Mouse (Mus musculus) embryo, embryonic 9.5 days (tissue): ENCODE measurements at regions not wholly inside any gene's neighbourhood (a gene's known extent, or its start where the extent isn't known, plus 50 kb on each side); places are given as distances from the start of the nearest gene placed in this dataset.

ENCODE experiments used
- DNase-seq: peaks from one replicate; pipeline ENCODE4 v3.0.0-alpha.2; 2017; ENCODE audit errors: extremely low spot score

DNA sequence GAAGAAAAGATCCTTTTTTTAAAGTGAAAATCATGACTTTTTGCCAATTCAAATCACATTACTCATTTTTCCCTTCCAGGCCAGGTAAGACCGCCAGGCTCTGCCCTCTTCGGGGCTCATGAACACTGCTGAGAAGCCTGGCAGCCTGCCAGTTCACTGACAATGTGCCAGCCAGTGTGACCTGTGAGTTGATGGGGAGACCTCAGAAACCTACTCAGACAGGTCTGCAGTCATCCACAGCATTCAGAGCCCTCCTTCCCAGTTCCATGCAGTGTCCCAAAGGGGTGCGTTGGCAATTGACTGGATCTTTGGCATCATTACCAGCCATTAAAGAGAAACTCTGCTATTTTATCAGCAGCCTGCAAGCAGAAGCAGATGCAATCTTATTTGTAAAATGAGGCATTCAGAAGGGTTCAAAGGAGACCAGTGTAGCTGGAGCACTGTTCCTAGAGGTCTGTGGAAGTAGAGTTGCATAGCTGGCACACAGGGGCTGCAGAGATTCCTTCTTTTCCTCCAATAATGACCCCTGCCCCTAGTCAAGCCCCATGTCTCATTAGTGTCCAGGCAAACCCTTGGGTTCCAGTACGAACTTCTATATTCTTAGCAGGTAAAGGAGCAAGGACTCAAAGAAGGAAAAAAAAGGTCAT lies 384.4 kb downstream of the Rapgef2 start:
- no peak for DNase-seq

- no peak for DNase-seq
Observed at GRCm38 (mm10) chr3:78901016-78901837, 385.1 kb downstream of the Rapgef2 start.

GRCm38 (mm10) chr3:78899446-78900230 lies 386.7 kb downstream of the Rapgef2 start:
- no peak for DNase-seq

DNA sequence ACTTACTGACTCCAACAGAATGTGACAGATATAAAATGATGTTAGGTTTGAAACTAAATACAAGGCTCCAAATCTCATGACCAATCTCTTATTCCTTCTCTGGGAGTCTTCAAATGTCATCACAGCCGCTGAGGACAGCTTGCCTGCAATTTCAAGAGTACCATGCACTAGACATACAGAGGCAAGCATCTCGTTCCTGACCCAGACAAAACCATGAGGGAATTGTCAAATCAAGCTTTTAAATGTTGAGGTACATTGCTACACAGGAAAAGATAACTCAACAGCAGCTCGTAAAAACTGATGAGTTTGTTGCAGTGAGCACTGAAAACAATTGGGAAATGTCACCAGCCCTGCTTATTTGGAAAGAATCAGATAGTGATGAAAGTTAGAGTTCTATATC lies 397.0 kb downstream of the Rapgef2 start:
- no peak for DNase-seq

DNA sequence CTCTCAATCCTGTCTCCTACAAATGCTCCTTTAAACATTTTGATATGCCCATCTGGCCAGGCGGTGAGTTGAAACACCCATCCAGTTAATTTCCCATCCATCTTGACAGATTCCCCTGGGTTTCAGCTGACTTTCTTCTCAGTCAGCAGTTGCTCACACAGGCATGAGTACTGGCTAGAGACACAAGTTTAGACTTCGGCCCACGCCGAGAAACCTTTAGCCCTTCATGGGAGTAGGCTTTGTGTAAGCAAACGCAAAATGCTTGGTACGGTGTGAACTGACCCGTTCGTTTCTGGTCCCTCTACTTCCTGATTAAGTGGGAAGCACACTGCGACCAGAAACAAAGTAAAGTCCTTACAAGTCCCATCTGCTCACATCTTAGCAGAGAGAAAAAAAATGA lies 401.6 kb downstream of the Rapgef2 start:
- no peak for DNase-seq

DNA sequence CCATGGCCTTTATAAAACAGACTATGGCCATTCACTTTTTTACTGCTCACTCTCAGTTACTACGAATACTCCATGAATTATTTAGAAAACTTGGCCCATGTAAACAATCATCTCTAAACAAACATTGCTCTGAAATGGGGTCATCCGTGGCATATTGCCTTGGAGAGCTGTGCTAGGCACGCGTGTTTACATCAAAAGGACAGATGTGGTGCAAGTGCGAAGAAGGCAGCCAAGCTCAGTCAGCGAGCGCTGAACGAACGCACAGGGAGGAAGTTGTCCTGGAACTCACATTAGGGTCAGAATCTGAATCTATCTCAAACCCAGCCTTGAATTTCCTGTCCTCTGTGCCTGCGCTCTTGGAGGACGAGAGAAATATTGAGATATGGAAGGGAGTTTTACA lies 402.3 kb downstream of the Rapgef2 start:
- no peak for DNase-seq

- DNase-seq: no peak
Observed at GRCm38 (mm10) chr3:78880072-78880471, 406.2 kb downstream of the Rapgef2 start.

DNA sequence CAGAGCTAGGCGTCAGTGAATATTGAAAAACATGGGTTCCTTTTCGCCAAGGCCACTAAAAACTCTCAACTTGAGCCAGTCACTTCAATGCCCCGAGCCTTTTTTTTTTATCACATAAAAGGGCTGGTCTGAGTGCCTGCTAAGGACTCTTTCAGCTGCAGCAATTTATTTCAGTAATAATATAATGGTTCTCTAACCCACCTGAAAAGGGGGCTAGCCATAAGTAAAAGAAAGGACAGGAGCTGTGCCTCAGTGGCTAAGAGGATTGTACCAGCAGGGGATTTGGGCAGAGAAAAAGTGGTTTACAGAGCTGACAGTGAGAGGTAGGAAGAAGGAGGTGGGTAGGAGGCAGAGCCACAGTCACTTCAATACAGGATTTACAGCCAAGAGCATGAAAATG lies 409.0 kb downstream of the Rapgef2 start:
- no peak for DNase-seq

GRCm38 (mm10) chr3:78866896-78867295 lies 419.4 kb downstream of the Rapgef2 start:
- DNase-seq: no peak

GRCm38 (mm10) chr3:78866083-78866726 lies 420.1 kb downstream of the Rapgef2 start:
- DNase-seq: no peak

GRCm38 (mm10) chr3:78863005-78863404 lies 423.3 kb downstream of the Rapgef2 start:
- DNase-seq: no peak

DNA sequence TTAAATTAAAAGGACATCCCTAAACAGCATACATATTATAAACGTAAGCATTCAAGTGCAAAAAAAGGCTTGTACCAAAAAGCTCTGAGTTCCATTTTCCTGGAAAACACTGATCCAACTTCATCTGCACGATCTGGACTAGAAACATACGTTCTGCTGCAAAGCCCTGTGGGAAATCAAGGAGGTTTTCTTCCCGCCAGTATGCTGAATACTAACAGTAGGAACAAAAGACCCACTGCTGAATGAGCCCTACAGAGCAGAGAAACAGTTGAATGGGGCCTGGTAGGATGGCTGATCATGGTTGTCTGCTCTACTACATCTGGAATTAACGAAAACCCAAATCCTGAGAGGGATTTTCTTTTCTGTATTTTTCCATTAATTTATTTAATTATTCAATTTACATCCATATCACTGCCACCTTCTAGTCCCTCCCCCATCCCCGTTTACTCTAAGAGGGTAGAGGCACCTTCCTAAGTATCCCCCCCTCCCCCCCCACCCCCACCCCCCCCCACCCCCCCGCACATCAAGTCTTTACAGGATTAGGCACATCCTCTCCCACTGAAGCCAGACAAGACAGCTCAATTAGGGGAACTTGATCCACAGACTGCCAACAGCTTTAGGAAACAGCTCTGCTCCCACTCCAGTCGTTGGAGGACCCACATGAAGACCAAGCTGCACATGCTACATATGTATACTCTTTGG lies 439.5 kb downstream of the Rapgef2 start:
- DNase-seq: no peak

DNA sequence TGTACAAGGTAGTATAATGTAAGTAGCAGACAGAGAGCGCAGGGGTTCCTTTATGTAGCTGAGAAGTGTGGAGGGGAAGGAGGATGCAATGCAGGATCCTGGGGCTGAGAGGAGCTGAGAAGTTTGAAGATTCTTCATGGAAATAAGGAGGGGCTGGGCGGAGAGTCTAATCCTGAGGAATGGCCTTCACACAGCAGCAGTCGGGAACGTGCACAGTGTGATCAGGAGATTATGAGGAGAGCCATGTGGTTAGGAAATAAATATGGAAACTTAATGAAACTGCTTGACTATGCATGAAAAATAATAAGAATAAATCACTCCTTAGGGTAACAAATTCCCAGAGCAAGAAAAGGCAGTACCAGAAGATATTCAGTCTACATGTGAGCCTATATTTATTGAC lies 445.1 kb downstream of the Rapgef2 start:
- DNase-seq: no peak

DNA sequence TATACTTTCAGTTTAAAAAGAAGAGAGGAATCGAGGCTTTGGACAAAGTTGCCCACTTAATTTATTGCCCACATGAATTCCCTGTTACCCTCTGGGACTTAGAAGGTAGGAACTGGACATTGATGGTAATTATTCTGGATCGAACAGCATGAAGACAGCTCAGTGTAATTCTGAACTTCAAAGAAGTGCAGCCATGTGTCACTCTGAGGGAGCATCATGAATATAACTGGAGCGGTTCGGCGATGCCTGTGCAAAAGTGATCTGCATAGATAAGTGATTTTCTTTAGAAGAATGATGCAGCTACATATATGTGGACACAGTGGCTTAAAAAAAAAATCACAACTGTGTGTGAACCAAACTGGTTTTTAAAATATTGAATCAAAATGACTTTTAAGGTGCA lies 449.5 kb downstream of the Rapgef2 start:
- DNase-seq: no peak

DNA sequence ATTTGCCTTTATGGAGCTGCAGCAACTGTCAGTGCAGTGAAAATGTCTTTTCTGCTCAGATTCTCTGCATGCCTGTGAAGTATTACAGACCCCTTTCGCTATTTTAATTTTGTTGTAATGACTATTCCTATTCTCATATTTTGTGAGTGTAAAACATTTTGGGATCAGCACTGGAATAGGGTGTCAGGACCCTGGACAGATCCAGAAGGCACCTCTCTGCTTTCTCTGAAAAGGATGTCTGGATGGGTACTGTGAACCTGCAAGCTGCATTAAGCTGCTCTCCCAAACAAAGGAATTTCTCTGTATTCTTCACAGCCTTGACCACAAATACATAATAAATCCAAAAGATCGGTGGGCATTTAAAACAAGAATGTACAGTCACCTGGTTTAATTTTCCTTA lies 460.8 kb downstream of the Rapgef2 start:
- DNase-seq: peak; percentile 12

DNA sequence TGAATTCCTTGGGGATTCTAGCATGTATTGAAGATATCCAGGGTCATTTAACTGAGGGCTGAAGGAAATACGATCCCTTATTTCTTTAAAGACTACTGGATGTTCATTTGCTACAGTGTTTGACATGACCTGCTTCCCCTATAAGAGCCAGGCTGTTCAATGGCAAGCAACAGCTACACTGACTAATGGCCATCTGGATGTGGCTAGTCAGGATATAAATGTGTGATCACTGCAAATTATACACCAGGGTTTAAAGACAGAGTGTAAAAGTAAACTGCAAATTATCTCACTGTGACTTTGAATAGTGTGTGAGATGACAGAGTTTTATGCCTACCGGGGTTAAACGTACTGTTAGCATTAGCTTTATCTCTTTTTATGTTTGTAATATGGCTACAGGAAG lies 473.9 kb downstream of the Rapgef2 start:
- DNase-seq: no peak

DNA sequence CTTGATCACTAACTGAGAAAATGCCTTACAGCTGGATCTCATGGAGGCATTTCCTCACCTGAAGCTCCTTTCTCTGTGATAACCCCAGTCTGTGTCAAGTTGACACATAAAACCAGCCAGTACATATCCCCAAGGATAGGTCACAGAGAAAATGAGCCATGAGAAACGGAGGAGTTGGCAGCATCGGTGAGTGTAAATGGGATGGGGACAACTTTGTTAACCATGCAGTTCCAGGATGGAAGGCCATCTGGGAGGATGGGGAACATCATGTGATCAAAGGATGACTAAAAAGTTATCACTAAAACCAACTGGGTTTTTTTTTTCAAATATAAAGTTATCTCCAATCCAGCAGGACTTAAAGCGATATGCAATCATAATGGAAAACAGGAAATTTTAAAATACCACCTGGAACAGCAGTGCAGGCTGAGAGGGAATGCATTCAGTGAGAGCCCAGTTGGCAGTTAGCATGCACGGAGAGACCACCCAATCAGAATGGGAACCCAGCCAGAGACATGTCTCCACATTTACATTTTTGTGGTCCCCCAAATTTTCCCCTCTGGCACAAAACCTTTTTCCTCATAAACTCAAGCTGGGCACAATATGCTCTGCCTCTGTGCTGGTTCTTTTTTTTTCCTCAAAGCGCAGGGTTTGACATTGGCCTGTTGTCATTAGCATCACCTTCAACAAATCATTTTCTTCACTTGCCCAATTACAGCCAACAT lies 475.7 kb downstream of the Rapgef2 start:
- no peak for DNase-seq

DNA sequence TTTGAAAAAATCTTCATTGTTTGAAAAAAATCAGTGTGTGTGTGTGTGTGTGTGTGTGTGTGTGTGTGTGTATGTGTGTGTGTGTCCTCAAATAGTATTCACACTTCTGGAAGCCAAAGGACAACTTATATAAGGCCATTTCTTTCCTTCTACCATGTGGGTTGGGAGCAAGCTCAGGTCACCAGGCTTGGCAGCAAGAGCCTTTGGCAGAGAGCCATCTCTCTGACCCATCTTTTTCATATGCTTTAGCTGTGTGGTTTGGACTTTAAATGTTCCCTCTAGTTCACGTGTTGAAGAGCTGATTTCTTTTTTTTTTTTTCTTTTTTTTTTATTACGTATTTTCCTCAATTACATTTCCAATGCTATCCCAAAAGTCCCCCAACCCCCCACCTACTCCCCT lies 483.1 kb downstream of the Rapgef2 start:
- no peak for DNase-seq

DNA sequence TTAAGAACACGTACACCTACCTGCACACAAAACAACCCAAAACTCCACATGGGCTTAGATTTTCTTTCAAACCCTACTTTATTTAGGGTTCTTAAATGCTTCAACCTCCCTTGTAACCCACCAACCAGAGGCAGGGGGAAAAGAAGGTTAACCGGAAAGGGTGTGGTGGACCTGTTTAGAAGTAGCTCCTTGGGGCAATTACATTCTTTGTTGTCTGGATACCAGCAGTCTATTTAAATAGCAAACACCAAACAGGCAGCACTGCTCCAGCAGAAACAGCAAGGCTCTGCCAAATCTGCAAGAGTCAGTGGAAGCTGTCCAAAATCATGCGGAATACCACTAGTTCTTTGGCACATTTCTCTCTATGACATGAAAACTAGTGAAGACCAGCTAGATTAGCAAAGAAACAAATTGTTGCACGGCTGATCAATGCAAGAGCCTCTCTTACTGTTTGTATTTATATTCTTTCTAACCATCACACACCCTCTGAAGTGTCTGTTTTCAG lies 490.3 kb downstream of the Rapgef2 start:
- no peak for DNase-seq

DNA sequence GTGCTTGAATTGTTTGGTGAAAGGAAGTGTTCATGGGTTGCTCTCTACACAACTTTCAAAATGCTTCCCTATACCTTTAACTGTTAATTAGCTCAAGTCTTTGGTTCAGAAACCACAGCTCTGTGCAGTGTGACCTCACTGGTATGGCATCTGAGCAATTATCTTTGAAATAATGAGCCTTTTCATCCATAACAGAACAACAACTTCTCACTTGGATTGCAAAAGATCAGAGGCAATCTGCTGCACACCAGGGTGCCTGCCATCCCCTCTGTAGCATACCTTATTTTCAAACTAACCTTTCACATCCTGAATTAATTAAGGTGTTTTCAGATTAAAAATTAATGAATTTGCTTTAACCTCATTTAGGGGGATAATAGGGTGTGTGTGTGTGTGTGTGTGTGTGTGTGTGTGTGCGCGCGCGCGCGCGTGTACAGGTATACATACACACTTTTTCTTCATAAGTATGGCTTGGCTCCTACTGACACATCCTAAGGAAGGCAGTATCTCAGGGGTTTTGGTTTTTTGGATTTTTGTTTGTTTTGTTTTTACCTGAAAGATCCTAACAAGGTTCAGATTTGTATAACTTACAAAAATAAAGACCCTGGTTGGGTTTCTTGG lies 493.8 kb downstream of the Rapgef2 start:
- no peak for DNase-seq
